Mouse (Mus musculus) megakaryocyte, embryonic 14.5 days (primary cell): Measurements from ENCODE around the gene Ntn3.

Experiments used
- FLI1 ChIP-seq: IDR thresholded peaks from 2 replicates; pipeline ENCODE4 v1.6.1; 2012; ENCODE audit warnings: low read length, inconsistent platforms, mixed read lengths
- GATA1 ChIP-seq: IDR thresholded peaks from 3 replicates; pipeline ENCODE4 v1.6.1; 2012; ENCODE audit warnings: mixed read lengths, low read length, inconsistent platforms, borderline replicate concordance

GRCm38 (mm10) chr17:24236921-24237320 is 27.6 kb upstream of the Ntn3 start:
- TF ChIP-seq GATA1 (no peak), FLI1 (no peak)
